Mouse (Mus musculus) 3134 (cell line): ENCODE results near the gene Lhx2.
A peak's percentile ranks its signal among the peaks of the same experiment; 100 is the strongest.

Source experiments
- DNase-seq: peaks from one replicate; pipeline ENCODE4 v3.0.0-alpha.2; 2011; ENCODE audit warnings: low spot score; ENCODE audit not compliant: insufficient read length; ENCODE audit errors: extremely low read depth

The Lhx2 gene

GRCm38 (mm10) chr2:38338990-38339909 is at the start of gene Lhx2:
TSS of gene Lhx2 (plus strand) at chr2:38339281.
- no peak for DNase-seq

GRCm38 (mm10) chr2:38291526-38291925 is 47.6 kb upstream of the Lhx2 start:
- DNase-seq: peak; percentile 45

GRCm38 (mm10) chr2:38295939-38296338 is 43.1 kb upstream of the Lhx2 start:
- no peak for DNase-seq

- DNase-seq: no peak
These were observed 38.1 kb upstream of the Lhx2 start for GRCm38 (mm10) chr2:38300941-38301340.

GRCm38 (mm10) chr2:38305152-38305551 is 33.9 kb upstream of the Lhx2 start:
- DNase-seq: no peak

- no peak for DNase-seq
These were observed 26.2 kb upstream of the Lhx2 start for GRCm38 (mm10) chr2:38312921-38313320.

- DNase-seq: no peak
These were observed 25.7 kb upstream of the Lhx2 start for GRCm38 (mm10) chr2:38313399-38313798.

GRCm38 (mm10) chr2:38319086-38319485 is 20.0 kb upstream of the Lhx2 start:
- no peak for DNase-seq

GRCm38 (mm10) chr2:38320911-38321310 is 18.2 kb upstream of the Lhx2 start:
- DNase-seq: no peak

GRCm38 (mm10) chr2:38323380-38323779 is 15.7 kb upstream of the Lhx2 start:
- no peak for DNase-seq

- DNase-seq: no peak
These were observed 12.4 kb upstream of the Lhx2 start for GRCm38 (mm10) chr2:38326671-38327070.

- DNase-seq: no peak
These were observed 5.4 kb upstream of the Lhx2 start for GRCm38 (mm10) chr2:38333586-38334119.

GRCm38 (mm10) chr2:38336606-38337005 is 2.5 kb upstream of the Lhx2 start:
- DNase-seq: no peak

- no peak for DNase-seq
These were observed 1.9 kb upstream of the Lhx2 start for GRCm38 (mm10) chr2:38337091-38337640.

GRCm38 (mm10) chr2:38337681-38338080 is 1.4 kb upstream of the Lhx2 start:
- DNase-seq: no peak

- DNase-seq: no peak
These were observed 641 bp upstream of the Lhx2 start for GRCm38 (mm10) chr2:38338348-38338932.

GRCm38 (mm10) chr2:38339910-38340625 is 987 bp downstream of the Lhx2 start:
- DNase-seq: no peak

GRCm38 (mm10) chr2:38340626-38341200 is 1.6 kb downstream of the Lhx2 start:
- DNase-seq: no peak

- DNase-seq: no peak
These were observed 4.5 kb downstream of the Lhx2 start for GRCm38 (mm10) chr2:38343573-38343972.

GRCm38 (mm10) chr2:38344727-38345126 is 5.6 kb downstream of the Lhx2 start:
- DNase-seq: no peak
